Mouse (Mus musculus): ENCODE data around the gene Fam117b. TPM values are rescaled to one million over a fixed set of nuclear protein-coding genes. Genes with fewer than 3 reads are reported as not detected.

Gene Fam117b
- polyA plus RNA-seq, 1 experiment from 2014 or later, result 58.6 TPM

Other genes starting within 250 kb of the Fam117b start
- gene Sumo1, start 242.2 kb upstream of the Fam117b start, polyA plus RNA-seq (2014; fragmentation: Nextera tagmentation; extraction: Ambion mirVana), result 340 and 359 TPM in 2 replicates
- gene Nop58, start 228.0 kb upstream of the Fam117b start, polyA plus RNA-seq (2014; fragmentation: Nextera tagmentation; extraction: Ambion mirVana), result 127 and 138 TPM in 2 replicates
- gene Bmpr2, start 149.6 kb upstream of the Fam117b start, polyA plus RNA-seq (2014; fragmentation: Nextera tagmentation; extraction: Ambion mirVana), result 18.4 and 18.9 TPM in 2 replicates
- 50.5 and 54.2 TPM in 2 replicates for gene Ica1l, start 130.2 kb downstream of the Fam117b start, polyA plus RNA-seq (2014; fragmentation: Nextera tagmentation; extraction: Ambion mirVana)
- 9.1 and 11.1 TPM in 2 replicates for gene Carf, start 185.2 kb downstream of the Fam117b start, polyA plus RNA-seq (2014; fragmentation: Nextera tagmentation; extraction: Ambion mirVana)
- gene Wdr12, start 185.6 kb downstream of the Fam117b start, polyA plus RNA-seq (2014; fragmentation: Nextera tagmentation; extraction: Ambion mirVana), result 46.3 and 53.8 TPM in 2 replicates